14 mouse cellular contexts compared by ENCODE assay signal in the genomic region with DNA sequence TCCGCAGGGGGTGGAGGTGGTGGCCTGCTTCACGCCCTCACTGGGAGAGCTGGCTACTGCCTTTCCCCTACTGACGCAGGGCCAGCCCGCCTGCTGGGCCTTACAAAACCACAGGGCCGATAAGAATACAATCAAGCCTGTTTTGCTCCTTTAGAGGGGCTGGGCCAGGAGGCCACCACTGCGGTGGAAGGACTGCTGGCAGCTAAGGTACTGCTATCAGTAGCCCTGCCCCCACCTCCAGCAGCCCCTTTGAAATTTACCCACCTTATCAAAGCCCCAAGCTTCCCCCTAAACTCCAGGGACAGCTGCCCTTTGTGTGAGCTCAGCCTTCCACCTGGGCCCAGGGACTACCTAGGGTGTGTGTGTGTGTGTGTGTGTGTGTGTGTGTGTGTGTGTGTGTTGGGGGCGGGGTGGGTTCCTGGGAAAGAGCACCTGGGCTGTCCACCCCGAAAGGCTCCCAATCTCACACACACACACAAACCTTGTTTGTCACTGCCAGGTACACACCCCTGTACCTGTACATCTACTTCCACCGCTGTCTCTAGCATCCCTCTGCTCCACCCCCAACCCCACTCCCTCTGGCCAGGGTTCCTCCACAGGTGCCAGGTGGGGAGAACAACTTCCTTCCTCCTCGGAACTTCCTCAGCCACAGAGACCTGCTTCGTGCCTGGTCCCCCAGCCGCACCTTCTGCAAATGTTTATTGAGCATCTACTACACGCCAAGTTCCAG. TPM values are rescaled to one million over a fixed set of nuclear protein-coding genes. Genes with fewer than 3 reads are reported as not detected.
DNase-seq lines count a peak whose midpoint lies in the region; ATAC-seq and TF ChIP-seq lines count a peak whose summit lies in the region.
"Had no signal": no experiment of that assay in that cellular context is flagged by ENCODE, and none has a peak within 500 bp of the region (broad histone marks: within the 10 kb centered on the region; RNA-seq: fewer than 3 reads in every experiment).

No protein-coding gene starts in this region.

- H3K36me3 ChIP-seq in hindbrain, embryonic 10.5 days, result no peaks in the 10 kb centered on the region
- no peaks in the 10 kb centered on the region for H3K36me3 ChIP-seq in hindbrain, postnatal 0 days (ENCODE audit: insufficient read depth, low read length)
- H3K36me3 ChIP-seq in intestine, embryonic 14.5 days (ENCODE audit: control insufficient read depth, insufficient read depth, low read length), result no peaks in the 10 kb centered on the region
- H3K36me3 ChIP-seq in liver, embryonic 15.5 days (replicated peaks), result no peaks in the 10 kb centered on the region

- H3K4me1 ChIP-seq in hindbrain, embryonic 10.5 days (replicated peaks), result peaks cover 15% of the 10 kb centered on the region
- no peaks in the 10 kb centered on the region for H3K4me1 ChIP-seq in hindbrain, postnatal 0 days (ENCODE audit: insufficient read depth, low read length)
- H3K4me1 ChIP-seq in intestine, embryonic 14.5 days (replicated peaks; ENCODE audit: control insufficient read depth, insufficient read depth, low read length), result no peaks in the 10 kb centered on the region; the same call in 1 of the 2 replicates
- peaks cover 15% of the 10 kb centered on the region; the same call in 1 of the 2 replicates for H3K4me1 ChIP-seq in liver, embryonic 15.5 days (replicated peaks)

- no peak for ATAC-seq in hindbrain, postnatal 0 days
- peak; percentile 67 for ATAC-seq in intestine, embryonic 14.5 days (replicated peaks; ENCODE audit: low FRiP score, low TSS enrichment, low read depth)
- ATAC-seq in liver, embryonic 15.5 days (ENCODE audit: insufficient read depth), result peak; percentile 47
- ATAC-seq in megakaryocyte, adult 5-6 weeks (ENCODE audit: poor library complexity, severe bottlenecking), result no peak
- no peak for ATAC-seq in frontal cortex, adult (ENCODE audit: low TSS enrichment)

- peak overlapping the region; percentile 14 for H3K27ac ChIP-seq in hindbrain, embryonic 10.5 days
- no peak overlapping the region for H3K27ac ChIP-seq in hindbrain, postnatal 0 days
- H3K27ac ChIP-seq in intestine, embryonic 14.5 days (ENCODE audit: low read depth), result peak overlapping the region; percentile 4
- H3K27ac ChIP-seq in liver, embryonic 15.5 days (replicated peaks), result no peak overlapping the region

- TF ChIP-seq CTCF in hindbrain, postnatal 0 days (IDR thresholded peaks at IDR 0.05; ENCODE audit: low read depth), result no peak

- H3K4me2 ChIP-seq in hindbrain, postnatal 0 days (ENCODE audit: low read depth, low read length), result no peak overlapping the region
- no peak overlapping the region for H3K4me2 ChIP-seq in intestine, embryonic 14.5 days (ENCODE audit: low read length)
- H3K4me2 ChIP-seq in liver, embryonic 15.5 days, result no peak overlapping the region

- 18% methylated on average over 13 of the region's 13 CpGs for WGBS in hindbrain, embryonic 10.5 days
- WGBS in hindbrain, postnatal 0 days, result 26% methylated on average over 13 of the region's 13 CpGs
- 23% methylated on average over 13 of the region's 13 CpGs for WGBS in intestine, embryonic 14.5 days
- 11% methylated on average over 11 of the region's 13 CpGs for WGBS in liver, embryonic 15.5 days (ENCODE audit: insufficient replicate concordance)

- H3K4me3 ChIP-seq in hindbrain, embryonic 10.5 days, result no peak overlapping the region
- no peak overlapping the region for H3K4me3 ChIP-seq in hindbrain, postnatal 0 days (ENCODE audit: low read length)
- no peak overlapping the region for H3K4me3 ChIP-seq in intestine, embryonic 14.5 days (ENCODE audit: low read depth, low read length)
- no peak overlapping the region for H3K4me3 ChIP-seq in liver, embryonic 15.5 days (replicated peaks)

- H3K9me3 ChIP-seq in hindbrain, embryonic 10.5 days, result 0 out of 2 replicates have a peak, but pooled peaks cover 5% of the 10 kb centered on the region
- no peaks in the 10 kb centered on the region for H3K9me3 ChIP-seq in hindbrain, postnatal 0 days (ENCODE audit: low read length)
- H3K9me3 ChIP-seq in intestine, embryonic 14.5 days (ENCODE audit: control insufficient read depth, low read length), result 0 out of 2 replicates have a peak, but pooled peaks cover 3% of the 10 kb centered on the region
- no peaks in the 10 kb centered on the region for H3K9me3 ChIP-seq in liver, embryonic 15.5 days (replicated peaks)

- no peak for DNase-seq in hindbrain, embryonic 10.5 days (ENCODE audit: low spot score)
- no peak for DNase-seq in hindbrain, postnatal 0 days (ENCODE audit: low spot score)
- DNase-seq in MEL-GATA-1-ER (ENCODE audit: extremely low read depth, low read depth), result peak; percentile 41
- DNase-seq in intestine, embryonic 14.5 days (ENCODE audit: low spot score), result no peak
- DNase-seq in cerebellum, adult 11-12 months, result no peak
- DNase-seq: adrenal gland, postnatal 36 days; heart, postnatal 36 days; kidney, adult 2 months; thymus, postnatal 25 days had no signal

- H3K9ac ChIP-seq in hindbrain, postnatal 0 days (replicated peaks; ENCODE audit: low read length), result no peak overlapping the region
- no peak overlapping the region for H3K9ac ChIP-seq in intestine, embryonic 14.5 days (ENCODE audit: low read length)
- H3K9ac ChIP-seq in liver, embryonic 15.5 days, result no peak overlapping the region

- no peaks in the 10 kb centered on the region for H3K27me3 ChIP-seq in hindbrain, embryonic 10.5 days (ENCODE audit: insufficient read depth, poor library complexity, severe bottlenecking)
- no peaks in the 10 kb centered on the region for H3K27me3 ChIP-seq in hindbrain, postnatal 0 days (ENCODE audit: insufficient read depth, low read length)
- H3K27me3 ChIP-seq in intestine, embryonic 14.5 days (replicated peaks; ENCODE audit: control insufficient read depth, insufficient read depth, low read length), result no peaks in the 10 kb centered on the region
- no peaks in the 10 kb centered on the region for H3K27me3 ChIP-seq in liver, embryonic 15.5 days

RNA-seq across cellular contexts. Expression of a gene that starts 5.8 kb away (rescaled TPM):
- 0.13 and 0.31 TPM in 2 replicates for polyA plus RNA-seq in hindbrain, embryonic 10.5 days (2016; fragmentation: Nextera tagmentation; extraction: Ambion mirVana)
- 2.1 TPM in 2 replicates for total RNA-seq in hindbrain, postnatal 0 days (2014; rRNA removed)
- 1.7 and 1.8 TPM in 2 replicates for polyA plus RNA-seq in hindbrain, postnatal 0 days (2015; fragmentation: Nextera tagmentation; extraction: Ambion mirVana)
- 8.6 and 12.0 TPM in 2 replicates for polyA plus RNA-seq in intestine, embryonic 14.5 days (2014; fragmentation: Nextera tagmentation; extraction: Ambion mirVana)
- polyA plus RNA-seq in liver, embryonic 15.5 days (2015; fragmentation: Nextera tagmentation; extraction: Ambion mirVana), result 0.18 TPM in 1 of 2 replicates, not detected in the other
- not detected in 2 replicates for total RNA-seq in megakaryocyte, adult 5-6 weeks (2015)
- not detected in 2 replicates for total RNA-seq in megakaryocyte, adult 5-6 weeks (2017)
- total RNA-seq: granulocyte monocyte progenitor cell, adult 5-6 weeks; heart, postnatal 36 days; liver, adult 2 months had no signal

Comparison
In these comparisons a context has a peak if more than half of its experiments do, and no peak if none do; other contexts are left out.
1. H3K27ac ChIP-seq: peak in hindbrain, embryonic 10.5 days (single experiment) and intestine, embryonic 14.5 days (single experiment); none in hindbrain, postnatal 0 days (single experiment) and liver, embryonic 15.5 days (single experiment).
2. ATAC-seq: peak in intestine, embryonic 14.5 days (single experiment) and liver, embryonic 15.5 days (single experiment); none in hindbrain, postnatal 0 days (single experiment), megakaryocyte, adult 5-6 weeks (single experiment) and frontal cortex, adult (single experiment).